Mouse (Mus musculus): Measurements from ENCODE around the gene Jup.
A peak's percentile ranks its signal among the peaks of the same experiment; 100 is the strongest.
"Not testable (repeated sequence)": the region's sequence is repeated elsewhere in the genome, so short reads cannot be mapped to it uniquely, and the experiment has no call there.

Gene Jup

GRCm38 (mm10) chr11:100387589-100388375 is 9.8 kb downstream of the Jup start:
- DNase-seq: peak; percentile 88

- DNase-seq: no peak
Observed at GRCm38 (mm10) chr11:100387111-100387510, 10.5 kb downstream of the Jup start.

- DNase-seq: peak; percentile 72
Observed at GRCm38 (mm10) chr11:100386586-100386985, 11.0 kb downstream of the Jup start.

- no peak for DNase-seq
Observed at GRCm38 (mm10) chr11:100385016-100385415, 12.5 kb downstream of the Jup start.

- peak; percentile 45 for DNase-seq
Observed at GRCm38 (mm10) chr11:100382682-100383081, 14.9 kb downstream of the Jup start.

- DNase-seq: no peak
Observed at GRCm38 (mm10) chr11:100379311-100379710, 18.3 kb downstream of the Jup start.

- DNase-seq: no peak
Observed at GRCm38 (mm10) chr11:100378446-100378845, 19.1 kb downstream of the Jup start.

- no peak for DNase-seq
Observed at GRCm38 (mm10) chr11:100377989-100378388, 19.6 kb downstream of the Jup start.

- peak; percentile 35 for DNase-seq
Observed at GRCm38 (mm10) chr11:100376746-100377389, 20.7 kb downstream of the Jup start.

- no peak for DNase-seq
Observed at GRCm38 (mm10) chr11:100376005-100376404, 21.6 kb downstream of the Jup start.

- no peak for DNase-seq
Observed at GRCm38 (mm10) chr11:100375127-100375526, 22.4 kb downstream of the Jup start.

GRCm38 (mm10) chr11:100371981-100372558 is 25.5 kb downstream of the Jup start:
- DNase-seq: no peak

- no peak for DNase-seq
Observed at GRCm38 (mm10) chr11:100369822-100370221, 27.7 kb downstream of the Jup start.

- no peak for DNase-seq
Observed at GRCm38 (mm10) chr11:100369145-100369544, 28.4 kb downstream of the Jup start.

- peak; percentile 88 for DNase-seq
Observed at GRCm38 (mm10) chr11:100362979-100363562, 34.5 kb downstream of the Jup start.

- peak; percentile 84 for DNase-seq
Observed at GRCm38 (mm10) chr11:100362209-100362978, 35.2 kb downstream of the Jup start.

- DNase-seq: not testable (repeated sequence)
Observed at GRCm38 (mm10) chr11:100361059-100361458, 36.5 kb downstream of the Jup start.

- DNase-seq: no peak
Observed at GRCm38 (mm10) chr11:100360175-100360574, 37.4 kb downstream of the Jup start.

- DNase-seq: no peak
Observed at GRCm38 (mm10) chr11:100357408-100357807, 40.2 kb downstream of the Jup start.

- DNase-seq: no peak
Observed at GRCm38 (mm10) chr11:100356819-100357211, 40.7 kb downstream of the Jup start.

GRCm38 (mm10) chr11:100355972-100356818 is 41.4 kb downstream of the Jup start, which contains the start of gene Hap1:
Gene Hap1 (minus strand): TSS chr11:100356128.
- DNase-seq: peak; percentile 72

Measured in lung, postnatal 10 days (tissue).